Mouse (Mus musculus) E14TG2a.4 (cell line): ENCODE results near the gene Yipf3.

Experiments
- CTCF ChIP-seq: conservative IDR thresholded peaks from 2 replicates; pipeline ENCODE4 v1.5.1; 2014; ENCODE audit warnings: low read length
- POU5F1 ChIP-seq: IDR thresholded peaks from 2 replicates; pipeline ENCODE4 v1.6.1; 2014; ENCODE audit warnings: low read length, borderline replicate concordance

- no peak for TF ChIP-seq CTCF
- TF ChIP-seq POU5F1, result no peak
Measured at GRCm38 (mm10) chr17:46206676-46207075, 41.2 kb upstream of the Yipf3 start.
